Mouse (Mus musculus) thymus, postnatal 10 days (tissue): Measurements from ENCODE around the gene Clba1.
A peak's percentile ranks its signal among the peaks of the same experiment; 100 is the strongest.
"Not testable (repeated sequence)": the region's sequence is repeated elsewhere in the genome, so short reads cannot be mapped to it uniquely, and the experiment has no call there.

Experiments
- DNase-seq, 2 experiments: peaks; one replicate each; pipeline ENCODE4 v3.0.0; 2021; ENCODE audit warnings: low spot score in 2 of 2

Clba1 gene

DNA sequence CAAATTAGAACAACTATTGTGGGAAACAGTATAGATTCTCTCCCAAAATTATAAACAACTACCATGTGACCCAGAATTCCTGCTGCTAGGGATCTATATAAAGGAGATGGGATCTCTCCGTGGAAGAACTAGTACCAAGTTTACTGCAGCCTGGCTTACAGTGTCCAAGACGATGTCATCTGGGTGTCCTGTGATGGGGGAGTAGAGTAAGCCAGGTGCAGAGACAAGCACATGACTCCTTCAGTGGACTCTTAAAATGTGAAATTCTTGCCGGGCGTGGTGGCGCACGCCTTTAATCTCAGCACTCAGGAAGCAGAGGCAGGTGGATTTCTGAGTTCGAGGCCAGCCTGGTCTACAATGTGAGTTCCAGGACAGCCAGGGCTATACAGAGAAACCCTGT lies 8.1 kb downstream of the Clba1 start:
- DNase-seq = not testable (repeated sequence)

GRCm38 (mm10) chr12:112819057-112819662 lies 10.4 kb downstream of the Clba1 start:
- no peak for DNase-seq

DNA sequence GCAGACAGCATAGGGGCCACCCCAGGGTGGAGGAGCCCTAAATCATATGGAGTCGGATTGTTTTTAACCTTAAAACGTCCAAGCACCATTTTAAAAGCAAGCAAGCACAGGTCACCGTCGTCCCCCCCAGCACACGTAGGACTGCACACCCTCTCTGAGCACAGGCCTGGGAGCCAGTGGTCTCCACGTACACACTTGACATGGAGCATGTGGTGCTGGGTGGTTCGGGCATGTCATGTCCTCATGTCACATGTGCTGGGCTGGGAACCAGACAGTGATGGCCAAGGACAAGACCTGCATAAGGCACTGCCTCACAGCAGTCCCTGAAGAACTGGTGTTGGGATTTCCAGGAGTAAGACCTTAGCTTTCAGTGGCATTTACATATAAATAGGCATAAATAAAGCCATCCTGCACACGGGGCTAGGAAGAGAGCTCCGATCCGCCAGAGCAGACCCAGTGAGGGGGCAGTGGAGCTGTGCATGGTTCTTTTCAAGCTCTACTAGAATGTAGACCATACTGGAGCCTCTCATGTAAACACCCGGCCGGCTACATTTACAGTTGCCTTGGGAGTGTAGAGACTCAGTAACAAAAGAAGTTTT lies 11.8 kb downstream of the Clba1 start:
- no peak for DNase-seq

DNA sequence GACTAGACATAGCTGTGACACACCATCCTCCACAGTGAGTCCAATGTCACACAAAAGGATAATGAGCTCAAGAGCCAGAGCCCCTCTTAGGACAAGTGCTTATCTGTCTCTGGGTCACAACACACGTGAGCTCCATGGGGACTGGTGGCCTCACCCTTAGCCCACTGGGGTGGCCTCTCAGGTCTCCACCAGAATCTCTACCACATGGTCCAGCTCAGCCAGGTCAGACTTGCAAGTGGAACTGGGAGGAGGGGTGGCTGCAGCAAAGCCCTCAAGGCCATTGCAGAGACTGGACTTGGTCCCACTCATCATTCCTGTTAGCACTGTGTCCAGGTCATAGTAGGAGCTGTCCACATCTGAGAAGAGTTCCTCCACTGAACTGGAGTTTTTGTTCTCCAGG lies 12.5 kb downstream of the Clba1 start:
- DNase-seq = no peak

DNA sequence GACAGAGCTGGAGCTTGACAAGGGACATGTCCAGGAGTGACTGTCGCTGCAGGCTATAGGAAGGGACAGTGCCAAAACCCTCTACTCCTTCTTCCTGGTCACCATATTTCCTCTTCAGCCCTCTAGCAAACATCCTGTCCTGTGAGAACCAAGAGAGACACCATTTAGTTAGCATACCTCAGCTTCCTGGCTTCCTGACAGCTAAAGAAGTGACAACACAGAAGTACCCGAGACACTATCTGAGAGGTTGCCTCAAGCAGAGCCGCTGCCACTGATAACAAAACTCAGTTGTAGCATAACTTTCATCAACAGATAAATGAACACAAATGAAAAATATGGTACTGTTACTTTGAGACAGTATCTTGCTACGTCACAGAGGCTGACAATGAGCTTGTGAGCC lies 13.2 kb downstream of the Clba1 start:
- no peak for DNase-seq

DNA sequence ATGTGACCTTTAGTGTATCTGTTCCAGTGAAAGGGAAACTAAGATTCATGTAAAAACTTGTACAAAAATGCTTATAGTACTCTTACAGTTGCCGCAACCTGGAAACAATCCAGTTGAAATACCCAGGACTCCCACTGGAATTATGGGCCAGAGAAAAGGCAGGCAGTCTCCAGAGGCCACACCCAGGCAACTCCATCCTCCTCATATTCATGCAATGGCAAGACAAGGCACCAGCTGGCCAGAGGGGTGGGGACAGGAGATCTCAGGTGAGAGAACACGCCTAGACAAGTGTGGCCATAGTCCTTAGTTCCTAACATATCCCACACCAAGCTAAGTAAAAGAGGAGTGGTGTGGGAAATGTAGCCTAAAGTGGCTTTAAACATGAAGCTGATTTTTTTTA lies 13.9 kb downstream of the Clba1 start:
- no peak for DNase-seq

GRCm38 (mm10) chr12:112823221-112823620 lies 14.5 kb downstream of the Clba1 start:
- peak; percentile 40 to 45 for DNase-seq

DNA sequence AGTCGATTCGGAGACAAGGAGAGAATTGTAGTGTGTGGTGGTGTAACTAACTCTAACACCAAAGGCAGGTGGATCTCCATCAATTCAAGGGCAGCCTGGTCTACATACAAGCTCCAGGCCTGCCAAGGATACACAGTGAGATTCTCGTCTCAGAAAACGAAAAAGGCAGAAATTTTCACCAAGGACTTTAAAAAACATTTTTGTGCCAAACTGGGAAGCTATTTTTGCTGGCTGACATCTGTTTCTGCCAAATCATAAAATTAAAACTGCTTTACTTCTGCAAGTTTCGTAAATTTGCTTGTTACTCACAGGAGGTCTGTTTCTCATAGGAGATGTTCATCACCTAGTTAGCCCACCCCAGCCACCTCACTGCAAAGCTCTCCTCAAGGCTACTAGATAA lies 17.2 kb downstream of the Clba1 start:
- DNase-seq = no peak

DNA sequence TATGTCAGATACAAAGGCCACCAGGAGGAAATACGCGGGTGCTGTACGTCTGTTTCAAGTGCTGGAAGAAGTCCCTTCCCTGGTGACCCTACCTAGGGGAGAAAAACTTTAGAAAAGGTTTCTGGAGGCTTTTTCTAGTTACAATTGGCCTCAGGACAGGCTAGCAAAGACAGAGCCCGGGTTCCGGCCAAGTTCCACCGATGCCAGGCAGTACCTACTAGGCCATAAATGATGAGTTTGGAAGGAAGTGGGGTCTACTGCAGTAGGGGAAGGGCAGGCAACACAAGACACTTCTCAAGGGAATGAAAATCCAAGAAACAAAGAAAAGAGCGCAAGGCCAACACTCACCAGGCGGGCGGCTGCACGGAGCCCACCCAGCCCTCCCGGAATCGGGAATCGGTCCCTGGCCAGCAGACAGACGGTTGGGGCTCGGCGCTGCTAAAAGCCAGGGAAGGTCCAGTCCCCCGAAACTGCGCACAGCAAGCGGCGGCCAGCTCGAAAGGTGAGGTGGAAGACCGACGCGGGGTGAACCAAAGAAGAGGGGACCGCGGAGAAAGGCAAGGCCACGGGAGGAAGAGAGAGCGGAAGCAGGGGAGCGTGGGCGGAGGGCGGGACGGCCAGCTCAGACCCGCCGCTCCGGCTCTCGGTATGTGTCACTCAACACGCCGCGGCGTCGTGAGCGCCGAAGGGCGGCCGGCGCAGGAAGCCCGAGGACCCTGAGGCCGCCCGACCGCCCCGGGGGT lies 19.9 kb downstream of the Clba1 start:
- DNase-seq = peak in 1 of 2 experiments; percentile 69

GRCm38 (mm10) chr12:112829244-112829864 lies 20.6 kb downstream of the Clba1 start, which contains the start of gene Cdca4:
TSS of gene Cdca4 (minus strand) at chr12:112829423.
- DNase-seq = peak; percentile 97 to 99

- DNase-seq = no peak
Measured at GRCm38 (mm10) chr12:112830141-112830540, 21.4 kb downstream of the Clba1 start.

DNA sequence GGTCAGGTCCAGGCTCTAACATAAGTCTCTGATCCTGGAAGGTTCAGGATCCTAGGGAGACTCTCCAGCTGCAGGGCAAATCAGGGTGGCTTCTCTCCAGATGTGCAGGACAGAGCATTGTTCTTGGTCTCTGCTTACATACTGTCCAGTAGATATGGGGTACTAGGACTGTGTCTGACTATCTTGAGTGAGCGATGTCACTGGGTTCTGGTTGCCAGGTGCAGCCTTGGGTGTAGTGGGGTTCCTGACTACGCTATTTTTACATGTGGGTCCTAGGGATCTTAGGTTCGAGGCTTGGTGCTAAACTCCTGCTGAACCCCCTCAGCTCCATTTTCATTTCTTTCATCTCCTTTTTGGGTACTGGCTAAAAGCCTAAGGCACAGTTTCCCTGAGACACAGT lies 21.8 kb downstream of the Clba1 start:
- no peak for DNase-seq

DNA sequence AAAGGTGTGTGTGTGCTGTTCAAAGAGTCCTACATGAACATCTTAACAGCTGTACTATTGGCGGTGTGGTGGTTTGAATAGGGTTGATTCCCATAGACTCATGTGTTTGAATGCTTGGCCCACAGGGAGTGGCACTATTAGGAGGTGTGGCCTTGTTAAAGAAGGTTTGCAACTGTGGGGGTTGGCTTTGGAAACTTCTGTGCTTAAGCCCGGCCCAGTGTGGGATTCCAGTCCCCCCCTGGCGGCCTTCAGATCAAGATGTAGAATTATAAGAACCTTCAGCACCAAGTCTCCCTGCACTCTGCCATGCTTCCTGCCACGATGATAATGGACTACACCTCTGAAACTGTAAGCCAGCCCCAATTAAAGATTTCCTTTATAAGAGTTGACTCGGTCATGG lies 23.7 kb downstream of the Clba1 start:
- no peak for DNase-seq

- no peak for DNase-seq
Measured at GRCm38 (mm10) chr12:112833527-112833926, 24.8 kb downstream of the Clba1 start.

DNA sequence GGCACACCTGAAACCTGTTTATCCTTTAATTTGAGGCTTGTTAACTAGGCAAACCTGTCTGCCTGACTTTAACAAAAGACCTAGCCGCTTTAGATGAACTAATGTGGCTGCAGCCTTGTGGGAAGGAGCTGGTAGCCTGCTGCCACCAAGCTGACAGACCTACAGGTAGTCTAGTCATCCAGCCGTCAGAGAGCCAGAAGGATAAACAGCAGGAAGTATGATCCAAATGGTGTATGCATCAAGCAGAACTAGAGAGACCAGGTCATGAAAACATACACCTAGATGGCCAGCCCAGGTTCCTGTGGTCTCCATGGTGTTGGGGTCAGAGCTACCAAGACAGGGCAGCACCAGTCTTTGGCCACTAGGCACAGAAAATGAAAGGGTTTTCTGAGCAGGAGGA lies 26.3 kb downstream of the Clba1 start:
- DNase-seq = no peak

DNA sequence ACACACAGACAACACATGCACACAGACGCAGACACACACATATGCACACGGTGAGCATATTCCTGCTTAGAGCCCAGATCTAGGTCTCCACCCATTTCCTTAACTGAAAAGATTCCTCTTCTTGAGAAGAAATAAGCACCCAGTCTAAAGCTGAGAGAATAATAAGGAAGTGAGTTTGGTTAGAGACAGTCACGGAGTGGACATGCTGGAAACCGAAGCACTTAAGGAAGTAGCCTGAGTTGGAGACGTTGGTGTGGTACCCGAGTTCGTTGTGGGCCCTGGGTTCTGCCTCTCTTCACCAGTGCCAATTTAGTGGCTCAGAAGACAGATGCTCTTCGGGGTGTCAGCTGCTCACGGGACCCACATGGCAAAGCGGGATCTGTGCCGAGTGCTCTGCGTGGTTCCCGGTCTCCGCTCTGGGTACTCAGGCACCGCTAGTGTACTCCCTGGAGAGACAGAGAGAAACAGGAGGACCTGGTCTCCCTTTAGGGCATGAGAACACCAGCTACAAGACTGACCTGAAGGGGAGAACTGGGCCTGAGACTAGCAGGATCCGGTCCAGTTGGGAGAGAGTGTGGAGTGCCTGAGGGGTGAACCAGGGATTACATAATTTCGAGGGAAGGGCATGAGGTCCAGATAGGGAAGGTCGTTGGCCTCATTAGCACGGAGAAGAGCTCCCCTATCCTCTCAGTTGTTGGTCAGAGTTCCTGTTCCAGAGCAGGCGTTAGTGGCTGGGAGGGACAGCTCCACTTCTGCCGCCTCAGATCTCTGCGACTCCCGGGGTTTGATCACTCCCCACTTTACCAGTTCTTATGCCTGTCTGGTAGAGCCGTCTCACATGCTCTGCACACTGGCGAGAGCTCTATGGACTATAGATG lies 31.7 kb downstream of the Clba1 start:
- DNase-seq = no peak

DNA sequence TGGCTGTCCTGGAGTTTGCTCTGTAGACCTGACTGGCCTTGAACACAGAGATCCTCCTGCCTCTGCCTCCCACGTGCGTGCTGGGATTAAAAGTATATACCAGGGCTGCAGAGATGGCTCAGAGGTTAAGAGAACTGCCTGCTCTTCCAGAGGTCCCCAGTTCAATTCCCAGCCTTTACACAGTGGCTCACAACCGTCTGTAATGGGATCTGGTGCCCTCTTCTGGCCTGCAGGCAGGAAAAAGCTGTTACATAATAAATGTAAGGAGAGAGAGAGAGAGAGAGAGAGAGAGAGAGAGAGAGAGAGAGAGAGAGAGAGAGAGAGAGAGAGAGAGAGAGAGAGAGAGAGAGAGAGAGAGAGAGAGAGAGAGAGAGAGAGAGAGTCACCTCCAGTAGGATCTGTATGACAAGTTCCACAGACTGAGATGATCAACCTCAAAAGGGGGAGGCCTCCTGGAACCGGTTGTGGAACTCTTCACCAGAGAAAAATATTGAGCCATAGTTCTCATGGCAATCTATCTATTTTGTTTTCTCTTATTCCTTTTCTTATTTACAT lies 32.7 kb downstream of the Clba1 start:
- not testable (repeated sequence) for DNase-seq

- DNase-seq = not testable (repeated sequence)
Measured at GRCm38 (mm10) chr12:112842128-112842527, 33.4 kb downstream of the Clba1 start.

DNA sequence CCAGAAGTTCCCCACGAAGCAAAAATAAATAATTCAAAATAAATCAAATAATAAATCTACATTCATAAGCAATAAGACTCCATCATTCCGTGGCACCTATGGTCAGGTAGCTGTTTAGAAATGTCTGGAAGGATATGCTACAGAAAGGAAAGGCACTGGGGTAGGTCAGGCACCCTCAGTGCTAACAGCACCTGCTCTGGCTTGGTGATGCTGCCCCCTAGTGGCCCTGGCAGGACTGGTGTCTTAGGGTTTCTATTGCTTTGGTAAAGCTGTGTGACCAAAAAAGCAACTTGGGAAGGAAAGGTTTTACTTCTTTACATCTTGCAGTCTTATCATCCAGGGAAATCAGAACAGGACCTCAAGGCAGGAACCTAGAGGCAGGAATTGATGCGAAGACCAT lies 35.1 kb downstream of the Clba1 start:
- DNase-seq = peak; percentile 84 to 96

GRCm38 (mm10) chr12:112847880-112848279 lies 39.1 kb downstream of the Clba1 start:
- no peak for DNase-seq
